Mouse (Mus musculus): Measurements from ENCODE around the gene Aurkaip1. TPM values are rescaled to one million over a fixed set of nuclear protein-coding genes. Genes with fewer than 3 reads are reported as not detected.
A peak's percentile ranks its signal among the peaks of the same experiment; 100 is the strongest.

The Aurkaip1 gene
- polyA plus RNA-seq, 1 experiment from 2014 or later, result 126 TPM

DNA sequence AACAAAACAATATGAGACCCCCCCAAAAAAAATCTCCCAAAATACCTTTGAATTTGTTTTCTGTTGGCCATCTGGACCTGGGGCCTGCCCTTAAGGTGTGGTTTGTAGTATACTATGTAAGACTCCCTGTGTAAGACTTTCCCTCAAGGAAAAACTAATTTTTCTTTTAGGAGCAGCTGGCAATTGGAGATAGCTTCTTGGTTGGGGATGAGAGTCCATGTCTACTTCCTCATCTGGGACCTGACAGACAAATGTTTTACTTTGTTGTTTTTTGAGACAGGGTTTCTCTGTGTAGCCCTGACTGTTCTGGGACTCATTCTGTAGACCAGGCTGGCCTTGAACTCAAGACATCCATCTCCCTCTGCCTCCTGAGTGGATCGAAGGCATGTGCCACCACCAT lies 29.0 kb upstream of the Aurkaip1 start:
- ATAC-seq (ENCODE audit: extremely low read depth, insufficient number of reproducible peaks, low FRiP score, low TSS enrichment), result no peak
- H3K9me3 ChIP-seq, result no peaks in the 10 kb centered on the region
- peaks cover 21% of the 10 kb centered on the region for H3K27me3 ChIP-seq (replicated peaks)
- 100% methylated on average over 1 of the region's 1 CpGs for WGBS
- H3K4me3 ChIP-seq, result no peak overlapping the region
- no peak overlapping the region for H3K4me2 ChIP-seq
- H3K9ac ChIP-seq, result no peak overlapping the region
- H3K4me1 ChIP-seq, result peaks cover 25% of the 10 kb centered on the region
- no peak overlapping the region for H3K27ac ChIP-seq (replicated peaks)
- peaks cover 22% of the 10 kb centered on the region for H3K36me3 ChIP-seq

DNA sequence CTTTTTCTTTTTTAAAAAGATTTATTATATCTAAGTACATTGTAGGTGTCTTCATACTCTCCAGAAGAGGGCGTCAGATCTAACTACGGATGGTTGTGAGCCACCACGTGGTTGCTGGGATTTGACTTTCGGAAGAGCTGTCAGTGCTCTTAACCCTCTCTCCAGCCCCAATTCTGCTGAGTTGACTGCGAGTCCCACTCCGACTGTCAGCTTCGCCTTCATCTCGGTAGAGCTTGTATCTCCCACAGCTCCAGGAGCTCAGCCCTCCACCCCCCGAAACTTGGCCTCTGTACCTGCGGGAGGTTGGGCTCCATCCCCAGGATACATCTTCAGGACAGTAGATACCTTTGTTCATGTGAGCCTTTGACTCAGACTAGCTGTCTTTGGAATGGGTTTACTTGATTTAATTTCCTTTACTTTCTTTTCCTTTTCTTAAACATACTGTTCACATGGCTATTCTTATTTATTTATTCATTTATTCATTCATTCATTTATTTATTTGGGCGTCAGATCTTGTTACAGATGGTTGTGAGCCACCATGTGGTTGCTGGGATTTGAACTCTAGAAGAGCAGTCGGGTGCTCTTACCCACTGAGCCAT lies 28.2 kb upstream of the Aurkaip1 start, which contains the start of gene Mrpl20:
Gene Mrpl20 (plus strand): TSS at position 138 of the 599 bp plus-strand sequence.
- Histone ChIP-seq H3K4me3 (peak within 1 kb of the TSS; percentile 97), H3K4me2 (peak within 1 kb of the TSS; percentile 85), H3K4me1 (peaks cover 25% of the 10 kb centered on the region), H3K36me3 (peaks cover 29% of the 10 kb centered on the region), H3K9ac (peak within 1 kb of the TSS; percentile 96), H3K27ac (replicated peaks) (peak within 1 kb of the TSS; percentile 76), H3K27me3 (replicated peaks) (peaks cover 19% of the 10 kb centered on the region), H3K9me3 (no peaks in the 10 kb centered on the region)
- no peak for ATAC-seq (ENCODE audit: extremely low read depth, insufficient number of reproducible peaks, low FRiP score, low TSS enrichment)
- 6% methylated on average over 12 of the region's 12 CpGs for WGBS

DNA sequence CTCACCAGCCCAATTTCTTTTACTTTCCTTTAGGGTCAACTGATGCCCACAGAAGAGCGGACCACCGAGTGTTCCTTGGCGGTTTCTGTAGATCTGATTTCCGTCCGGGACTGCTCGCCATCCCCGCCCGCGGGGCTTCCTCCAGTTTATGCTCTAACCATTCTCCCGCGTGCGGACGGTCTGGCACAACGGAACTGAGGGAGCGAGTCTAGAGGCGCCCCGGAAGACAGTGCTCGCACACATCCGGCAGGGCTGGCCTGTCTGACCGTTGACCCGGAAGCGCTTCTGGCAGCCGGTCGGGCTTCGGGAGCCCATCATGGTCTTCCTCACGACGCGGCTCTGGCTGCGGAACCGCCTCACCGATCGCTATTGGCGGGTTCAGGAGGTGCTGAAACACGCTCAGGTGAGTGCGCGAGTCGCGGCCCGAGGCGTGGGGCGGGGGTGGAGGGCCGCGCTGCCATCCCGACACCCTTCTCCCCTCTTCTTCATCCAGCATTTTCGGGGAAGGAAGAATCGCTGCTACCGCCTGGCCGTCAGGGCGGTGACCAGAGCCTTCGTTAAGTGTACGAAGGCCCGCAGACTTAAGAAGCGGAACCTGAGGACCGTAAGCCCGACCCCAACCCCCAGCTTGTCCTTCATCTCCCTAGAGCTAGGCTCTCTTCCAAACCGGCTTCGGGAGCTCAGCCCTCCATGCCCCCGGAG lies 27.6 kb upstream of the Aurkaip1 start:
- H3K9ac ChIP-seq, result peak overlapping the region; percentile 96
- under 1% methylated on average over 58 of the region's 58 CpGs for WGBS
- peaks cover 25% of the 10 kb centered on the region for H3K4me1 ChIP-seq
- H3K27me3 ChIP-seq (replicated peaks), result peaks cover 15% of the 10 kb centered on the region
- H3K4me2 ChIP-seq, result peak overlapping the region; percentile 85
- H3K36me3 ChIP-seq, result peaks cover 36% of the 10 kb centered on the region
- peak overlapping the region; percentile 76 for H3K27ac ChIP-seq (replicated peaks)
- no peaks in the 10 kb centered on the region for H3K9me3 ChIP-seq
- ATAC-seq (ENCODE audit: extremely low read depth, insufficient number of reproducible peaks, low FRiP score, low TSS enrichment), result peak; percentile 96
- H3K4me3 ChIP-seq, result peak overlapping the region; percentile 97

DNA sequence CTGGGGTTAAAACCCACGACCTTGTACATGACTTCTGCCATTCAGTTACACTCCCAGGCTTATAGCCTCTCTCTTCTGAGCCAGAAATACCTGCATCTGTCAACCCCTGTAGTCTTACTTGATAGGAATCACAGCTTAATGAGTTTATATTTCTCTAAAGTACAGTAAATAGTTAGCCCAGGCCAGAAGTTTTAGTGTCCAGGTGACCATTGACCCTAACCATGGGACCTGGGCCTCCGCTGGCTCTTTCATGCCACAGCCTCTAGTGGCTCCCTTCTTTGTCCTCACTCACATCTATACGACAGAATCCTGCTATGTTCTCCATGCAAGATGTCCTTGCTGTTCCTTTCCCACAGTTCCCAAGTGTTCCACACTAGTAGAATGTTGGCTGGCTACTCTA lies 23.2 kb upstream of the Aurkaip1 start:
- H3K27ac ChIP-seq (replicated peaks), result no peak overlapping the region
- H3K4me1 ChIP-seq, result peaks cover 32% of the 10 kb centered on the region
- no peak overlapping the region for H3K4me2 ChIP-seq
- no peak overlapping the region for H3K9ac ChIP-seq
- ATAC-seq (ENCODE audit: extremely low read depth, insufficient number of reproducible peaks, low FRiP score, low TSS enrichment), result no peak
- no peaks in the 10 kb centered on the region for H3K9me3 ChIP-seq
- no peak overlapping the region for H3K4me3 ChIP-seq
- 82% methylated on average over 3 of the region's 3 CpGs for WGBS
- peaks cover 63% of the 10 kb centered on the region for H3K36me3 ChIP-seq
- no peaks in the 10 kb centered on the region for H3K27me3 ChIP-seq (replicated peaks)

DNA sequence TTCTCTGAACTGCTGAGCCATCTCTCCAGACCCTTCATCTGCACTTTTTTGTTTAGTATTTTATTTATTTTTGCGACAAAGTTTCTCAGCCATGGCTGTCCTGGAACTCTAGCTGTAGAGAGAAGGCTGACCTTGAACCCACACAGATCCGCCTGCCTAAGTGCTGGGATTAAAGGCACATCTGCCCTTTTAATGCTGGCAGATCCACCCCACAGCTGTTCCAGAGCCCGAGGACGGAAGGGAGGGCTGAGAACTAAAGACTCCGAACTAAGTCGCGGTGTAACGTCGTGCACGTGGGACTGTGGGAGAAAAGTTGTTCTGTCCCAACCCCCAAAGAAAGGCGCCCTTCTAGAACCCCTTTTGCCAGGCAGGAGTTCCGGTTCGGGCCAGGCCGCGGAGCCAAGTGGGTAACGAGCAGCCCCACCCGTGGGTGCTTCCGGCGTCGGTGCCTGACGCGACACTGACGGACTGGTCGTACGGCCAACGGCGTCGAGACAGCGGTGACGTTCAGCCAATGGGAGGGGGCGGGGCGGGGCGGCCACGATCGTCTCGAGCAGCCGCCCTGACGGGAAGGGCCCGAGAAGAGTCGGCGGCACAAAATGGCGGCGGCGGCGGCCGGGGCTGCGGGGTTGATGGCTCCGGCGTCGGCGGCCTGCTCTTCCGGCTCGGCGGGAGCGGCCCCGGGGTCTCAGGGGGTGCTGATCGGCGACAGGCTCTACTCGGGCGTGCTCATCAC lies 19.0 kb upstream of the Aurkaip1 start, which contains the start of gene Ccnl2:
Gene Ccnl2 (plus strand): TSS at position 561 of the 736 bp plus-strand sequence.
- ATAC-seq (ENCODE audit: extremely low read depth, insufficient number of reproducible peaks, low FRiP score, low TSS enrichment), result peak; percentile 98
- no peaks in the 10 kb centered on the region for H3K27me3 ChIP-seq (replicated peaks)
- under 1% methylated on average over 60 of the region's 60 CpGs for WGBS
- H3K36me3 ChIP-seq, result peaks cover 78% of the 10 kb centered on the region
- H3K9me3 ChIP-seq, result no peaks in the 10 kb centered on the region
- H3K27ac ChIP-seq (replicated peaks), result peak within 1 kb of the TSS; percentile 95
- H3K9ac ChIP-seq, result peak within 1 kb of the TSS; percentile 100
- H3K4me2 ChIP-seq, result peak within 1 kb of the TSS; percentile 96
- peak within 1 kb of the TSS; percentile 100 for H3K4me3 ChIP-seq
- H3K4me1 ChIP-seq, result peaks cover 27% of the 10 kb centered on the region

DNA sequence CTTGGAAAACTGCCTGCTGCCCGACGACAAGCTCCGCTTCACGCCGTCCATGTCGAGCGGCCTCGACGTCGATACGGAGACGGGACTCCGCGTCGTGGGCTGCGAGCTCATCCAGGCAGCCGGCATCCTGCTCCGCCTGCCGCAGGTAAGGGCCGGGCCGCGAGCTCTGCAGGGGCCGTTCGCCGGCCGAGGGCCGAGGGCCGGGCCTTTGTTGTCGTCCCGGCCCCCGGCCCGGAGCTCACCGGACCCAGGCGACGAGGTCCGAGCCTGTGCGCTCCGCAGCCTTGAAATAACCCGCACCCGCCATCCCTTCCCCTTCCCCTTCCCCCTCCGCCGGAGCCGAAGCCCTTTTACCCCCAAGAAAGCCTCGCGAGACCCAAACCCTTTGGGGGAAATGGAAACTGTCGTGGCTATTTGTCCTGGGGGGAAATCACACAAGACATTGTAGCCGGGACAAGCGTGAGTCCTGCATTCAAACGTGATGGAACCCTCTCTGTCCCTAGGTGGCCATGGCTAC lies 18.3 kb upstream of the Aurkaip1 start:
- peak overlapping the region; percentile 100 for H3K9ac ChIP-seq
- peak overlapping the region; percentile 92 for H3K27ac ChIP-seq (replicated peaks)
- peaks cover 78% of the 10 kb centered on the region for H3K36me3 ChIP-seq
- 1% methylated on average over 49 of the region's 49 CpGs for WGBS
- H3K4me1 ChIP-seq, result peaks cover 27% of the 10 kb centered on the region
- no peaks in the 10 kb centered on the region for H3K9me3 ChIP-seq
- H3K27me3 ChIP-seq (replicated peaks), result no peaks in the 10 kb centered on the region
- H3K4me2 ChIP-seq, result peak overlapping the region; percentile 96
- ATAC-seq (ENCODE audit: extremely low read depth, insufficient number of reproducible peaks, low FRiP score, low TSS enrichment), result peak; percentile 61
- H3K4me3 ChIP-seq, result peak overlapping the region; percentile 100

DNA sequence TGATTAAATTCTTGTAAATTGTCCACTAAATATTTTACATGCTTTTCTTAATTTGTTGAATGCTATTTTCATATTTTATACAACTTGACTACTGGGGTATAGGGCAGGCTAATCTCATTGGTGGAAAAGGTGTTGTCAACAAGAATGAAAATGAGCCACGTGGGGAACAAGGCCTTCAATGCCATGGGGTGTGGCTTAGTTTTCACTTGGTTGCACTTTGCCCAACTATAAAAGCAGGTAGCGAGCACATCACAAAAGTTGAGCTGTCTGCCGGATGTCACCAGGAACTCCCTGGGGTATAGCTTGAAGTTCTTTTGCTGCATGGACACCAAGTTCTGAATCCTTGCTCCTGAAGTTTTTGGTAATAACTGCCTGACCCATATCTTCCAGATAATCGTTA lies 13.5 kb upstream of the Aurkaip1 start:
- Histone ChIP-seq H3K36me3 (peaks cover 90% of the 10 kb centered on the region), H3K4me2 (no peak overlapping the region), H3K4me3 (no peak overlapping the region), H3K27ac (replicated peaks) (no peak overlapping the region), H3K9ac (no peak overlapping the region), H3K4me1 (peaks cover 18% of the 10 kb centered on the region), H3K9me3 (no peaks in the 10 kb centered on the region), H3K27me3 (replicated peaks) (no peaks in the 10 kb centered on the region)
- 86% methylated on average over 4 of the region's 4 CpGs for WGBS
- no peak for ATAC-seq (ENCODE audit: extremely low read depth, insufficient number of reproducible peaks, low FRiP score, low TSS enrichment)

DNA sequence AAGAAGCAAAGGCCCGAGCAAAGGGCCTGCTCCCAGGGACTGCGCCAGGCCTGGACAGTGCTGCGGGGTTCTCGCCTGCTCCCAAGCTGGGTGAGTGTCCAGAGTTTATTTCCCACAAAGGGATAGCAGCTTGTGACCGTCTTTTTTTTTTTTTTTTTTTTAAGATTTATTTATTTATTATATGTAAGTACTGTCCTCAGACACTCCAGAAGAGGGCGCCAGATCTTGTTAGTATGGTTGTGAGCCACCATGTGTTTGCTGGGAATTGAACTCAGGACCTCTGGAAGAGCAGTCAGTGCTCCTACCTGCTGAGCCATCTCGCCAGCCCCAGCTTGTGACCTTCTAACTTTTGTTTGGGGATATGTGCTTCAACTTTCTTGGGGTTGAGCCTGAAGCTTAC lies 10.0 kb upstream of the Aurkaip1 start:
- WGBS, result 79% methylated on average over 7 of the region's 7 CpGs
- H3K27ac ChIP-seq (replicated peaks), result no peak overlapping the region
- peaks cover 97% of the 10 kb centered on the region for H3K36me3 ChIP-seq
- H3K4me2 ChIP-seq, result no peak overlapping the region
- H3K27me3 ChIP-seq (replicated peaks), result no peaks in the 10 kb centered on the region
- H3K4me3 ChIP-seq, result no peak overlapping the region
- ATAC-seq (ENCODE audit: extremely low read depth, insufficient number of reproducible peaks, low FRiP score, low TSS enrichment), result no peak
- no peaks in the 10 kb centered on the region for H3K9me3 ChIP-seq
- H3K9ac ChIP-seq, result no peak overlapping the region
- no peaks in the 10 kb centered on the region for H3K4me1 ChIP-seq

DNA sequence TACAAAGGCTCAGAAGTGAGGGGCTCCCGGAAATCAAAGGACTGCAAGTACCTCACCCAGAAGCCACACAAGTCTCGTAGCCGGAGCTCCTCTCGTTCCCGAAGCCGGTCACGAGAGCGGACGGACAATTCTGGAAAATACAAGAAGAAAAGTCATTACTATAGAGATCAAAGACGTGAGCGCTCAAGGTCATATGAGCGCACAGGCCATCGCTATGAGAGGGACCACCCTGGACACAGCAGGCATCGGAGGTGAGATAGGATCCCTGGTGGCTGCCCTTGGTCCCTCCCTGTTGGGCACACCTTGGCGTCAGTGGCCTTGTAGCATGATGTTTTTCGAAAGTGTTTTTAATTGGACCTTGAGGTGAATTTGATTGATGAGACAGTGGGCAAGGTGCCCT lies 7.6 kb upstream of the Aurkaip1 start:
- no peaks in the 10 kb centered on the region for H3K4me1 ChIP-seq
- 92% methylated on average over 16 of the region's 16 CpGs for WGBS
- H3K4me3 ChIP-seq, result no peak overlapping the region
- no peaks in the 10 kb centered on the region for H3K9me3 ChIP-seq
- H3K4me2 ChIP-seq, result no peak overlapping the region
- ATAC-seq (ENCODE audit: extremely low read depth, insufficient number of reproducible peaks, low FRiP score, low TSS enrichment), result no peak
- H3K9ac ChIP-seq, result no peak overlapping the region
- no peaks in the 10 kb centered on the region for H3K27me3 ChIP-seq (replicated peaks)
- H3K27ac ChIP-seq (replicated peaks), result no peak overlapping the region
- H3K36me3 ChIP-seq, result peaks cover 98% of the 10 kb centered on the region

DNA sequence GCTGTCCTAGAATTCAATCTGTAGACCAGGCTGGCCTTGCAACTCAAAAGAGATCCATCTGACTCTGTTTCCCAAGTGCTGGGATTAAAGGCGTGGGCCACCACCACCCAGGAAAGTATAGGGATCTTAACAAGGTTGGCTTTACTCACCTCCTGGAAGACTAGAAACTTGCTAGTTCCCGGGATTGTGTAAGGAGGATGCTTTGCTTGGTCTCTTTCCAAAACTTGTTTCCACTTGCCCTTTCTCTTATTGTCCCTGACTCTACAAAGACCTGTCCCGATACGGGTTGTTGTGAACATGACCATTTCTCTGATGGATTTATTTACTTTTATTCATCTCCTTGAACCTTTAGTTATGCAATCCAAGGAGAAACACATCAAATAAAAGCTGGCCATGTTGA lies 1.2 kb upstream of the Aurkaip1 start:
- Histone ChIP-seq H3K27me3 (replicated peaks) (no peaks in the 10 kb centered on the region), H3K27ac (replicated peaks) (no peak overlapping the region), H3K4me2 (no peak overlapping the region), H3K4me3 (no peak overlapping the region), H3K9me3 (no peaks in the 10 kb centered on the region), H3K4me1 (peaks cover 27% of the 10 kb centered on the region), H3K9ac (no peak overlapping the region), H3K36me3 (peaks cover 49% of the 10 kb centered on the region)
- 88% methylated on average over 4 of the region's 4 CpGs for WGBS
- ATAC-seq (ENCODE audit: extremely low read depth, insufficient number of reproducible peaks, low FRiP score, low TSS enrichment), result no peak

DNA sequence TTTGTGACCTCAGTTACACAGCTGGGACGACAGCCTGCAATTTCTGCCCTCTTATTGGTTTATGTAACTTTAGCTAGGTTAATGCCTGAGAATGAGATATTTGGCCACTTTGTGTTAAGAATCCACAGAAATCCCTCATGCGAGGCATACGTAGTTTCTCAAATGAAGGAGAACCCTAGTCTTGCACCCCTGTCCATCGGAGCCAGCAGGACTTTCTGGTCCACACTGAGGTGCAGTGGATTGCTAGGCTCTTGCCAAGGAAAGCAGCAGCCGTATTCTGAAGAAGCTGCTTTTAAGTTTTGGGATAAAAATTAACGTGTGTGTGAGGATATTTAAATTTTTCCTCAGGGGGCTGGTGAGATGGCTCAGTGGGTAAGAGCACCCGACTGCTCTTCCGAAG lies 476 bp upstream of the Aurkaip1 start:
- Histone ChIP-seq H3K27ac (replicated peaks) (peak overlapping the region; percentile 92), H3K36me3 (peaks cover 42% of the 10 kb centered on the region), H3K4me1 (peaks cover 27% of the 10 kb centered on the region), H3K9me3 (no peaks in the 10 kb centered on the region), H3K9ac (peak overlapping the region; percentile 88; the same call in 1 of the 2 replicates), H3K4me2 (peak overlapping the region; percentile 98), H3K4me3 (peak overlapping the region; percentile 81), H3K27me3 (replicated peaks) (no peaks in the 10 kb centered on the region)
- WGBS, result 53% methylated on average over 8 of the region's 8 CpGs
- ATAC-seq (ENCODE audit: extremely low read depth, insufficient number of reproducible peaks, low FRiP score, low TSS enrichment), result no peak
